Mouse (Mus musculus): ENCODE results near the gene Knl1. TPM values are rescaled to one million over a fixed set of nuclear protein-coding genes. Genes with fewer than 3 reads are reported as not detected.

Gene Knl1
- polyA plus RNA-seq, 1 experiment from 2014 or later, result 47.9 TPM

DNA sequence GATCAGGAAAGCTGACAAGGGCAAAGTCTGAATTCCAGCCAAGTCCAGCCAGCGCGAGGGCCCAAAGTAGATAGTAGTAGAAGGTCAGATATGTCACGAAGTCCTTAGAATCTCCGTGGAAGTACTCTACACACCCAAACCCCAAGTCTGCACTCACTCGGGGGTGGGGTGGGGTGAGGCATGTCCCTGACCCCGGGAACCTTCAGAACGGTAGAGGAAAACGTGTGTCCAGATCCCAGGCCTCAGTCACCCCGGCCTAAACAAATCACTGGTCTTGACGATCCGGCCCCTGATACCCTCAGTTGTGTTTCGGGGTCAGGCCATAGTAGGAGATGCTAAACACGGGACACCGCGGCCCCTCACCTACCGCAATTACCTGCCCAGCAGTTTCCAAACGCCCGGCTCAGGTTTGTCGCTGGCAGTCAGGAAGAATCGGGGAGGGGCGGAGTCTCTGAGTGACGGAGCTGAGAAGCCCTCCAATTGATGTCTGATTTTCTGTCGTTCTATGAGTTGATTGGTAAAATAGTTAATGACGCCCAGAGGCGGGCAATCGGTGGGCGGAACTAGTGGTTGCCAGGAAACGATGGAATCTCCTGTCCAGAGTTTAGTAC is 17.9 kb upstream of the Knl1 start, which contains the start of gene Ccdc32:
Gene Ccdc32 (minus strand): TSS at position 453 of the 611 bp plus-strand sequence.
- Histone ChIP-seq H3K9ac (ENCODE audit: low read depth, low read length) (peak within 1 kb of the TSS; percentile 58), H3K36me3 (ENCODE audit: control insufficient read depth, insufficient read depth, low read length) (no peaks in the 10 kb centered on the region), H3K4me3 (ENCODE audit: low read depth, low read length) (peak within 1 kb of the TSS; percentile 56), H3K4me2 (replicated peaks; ENCODE audit: low read depth, low read length) (peak within 1 kb of the TSS; percentile 68), H3K27me3 (ENCODE audit: control insufficient read depth, insufficient read depth, low read length) (no peaks in the 10 kb centered on the region), H3K4me1 (replicated peaks; ENCODE audit: control insufficient read depth, insufficient read depth, low read length) (no peaks in the 10 kb centered on the region), H3K27ac (ENCODE audit: low read depth, low read length) (no peak within 1 kb of the TSS), H3K9me3 (ENCODE audit: control insufficient read depth, low read length) (no peaks in the 10 kb centered on the region)
- under 1% methylated on average over 28 of the region's 28 CpGs for WGBS
- ATAC-seq (ENCODE audit: low FRiP score) (peak; percentile 94), DNase-seq (ENCODE audit: low spot score) (peak; percentile 95)

DNA sequence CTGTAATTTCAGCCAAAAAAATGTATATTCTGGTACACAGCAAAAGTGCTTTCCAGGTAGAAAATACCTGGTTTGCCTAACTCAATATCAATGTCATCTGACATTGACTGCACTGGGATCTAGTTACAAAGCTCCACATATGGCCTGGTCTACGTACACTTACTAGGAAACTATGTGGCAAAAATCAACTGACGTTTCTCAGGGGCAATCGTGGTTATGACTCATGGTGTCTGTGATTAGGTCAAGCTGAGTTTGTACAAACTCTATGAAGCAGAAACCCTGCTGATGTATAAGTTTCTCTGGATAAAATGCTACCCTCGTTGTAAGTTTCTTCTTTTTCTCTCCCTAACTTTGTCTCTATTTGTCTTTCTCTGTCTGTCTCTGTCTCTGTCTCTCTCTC is 14.7 kb upstream of the Knl1 start:
- no peaks in the 10 kb centered on the region for H3K27me3 ChIP-seq (ENCODE audit: control insufficient read depth, insufficient read depth, low read length)

DNA sequence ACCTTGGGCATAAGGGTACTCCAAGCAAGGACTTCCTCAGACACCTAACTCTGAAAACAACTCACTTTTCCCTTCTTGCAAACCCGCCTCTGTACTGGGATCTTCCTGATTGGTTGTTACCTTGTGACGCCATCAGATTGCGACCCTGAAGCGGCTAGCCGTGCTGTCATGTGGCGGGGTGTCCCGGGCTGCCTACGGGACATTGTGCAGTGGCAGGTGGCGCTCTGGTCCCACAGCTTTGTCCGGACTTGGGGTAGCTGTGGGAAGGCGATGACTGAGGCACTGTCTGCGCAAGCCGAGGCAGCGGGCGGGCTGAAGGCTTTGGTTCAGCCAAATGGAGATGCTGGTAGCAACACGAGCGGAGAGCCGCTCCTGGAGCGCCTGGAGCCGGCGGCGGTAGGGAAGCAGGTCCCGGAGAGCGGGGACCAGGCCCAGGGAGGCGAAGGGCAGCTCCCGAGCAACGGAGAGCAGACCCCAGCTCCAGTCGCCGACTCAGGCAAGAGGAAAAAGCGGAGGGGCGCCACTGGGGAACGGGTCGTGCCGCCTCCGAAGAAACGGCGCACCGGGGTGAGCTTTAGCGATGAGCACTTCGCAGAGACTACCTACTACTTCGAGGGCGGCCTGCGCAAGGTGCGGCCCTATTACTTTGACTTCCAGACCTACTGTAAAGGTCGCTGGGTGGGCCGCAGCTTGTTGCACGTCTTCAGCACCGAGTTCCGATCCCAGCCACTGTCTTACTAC is 12.1 kb upstream of the Knl1 start, which contains the start of gene Rpusd2:
Gene Rpusd2 (plus strand): TSS at position 135 of the 741 bp plus-strand sequence.
- DNase-seq (ENCODE audit: low spot score), result peak; percentile 96
- Histone ChIP-seq H3K4me3 (ENCODE audit: low read depth, low read length) (peak within 1 kb of the TSS; percentile 92), H3K4me2 (replicated peaks; ENCODE audit: low read depth, low read length) (peak within 1 kb of the TSS; percentile 69), H3K9me3 (ENCODE audit: control insufficient read depth, low read length) (no peaks in the 10 kb centered on the region), H3K27ac (ENCODE audit: low read depth, low read length) (peak within 1 kb of the TSS; percentile 93), H3K9ac (ENCODE audit: low read depth, low read length) (peak within 1 kb of the TSS; percentile 94), H3K4me1 (replicated peaks; ENCODE audit: control insufficient read depth, insufficient read depth, low read length) (no peaks in the 10 kb centered on the region), H3K27me3 (ENCODE audit: control insufficient read depth, insufficient read depth, low read length) (no peaks in the 10 kb centered on the region), H3K36me3 (ENCODE audit: control insufficient read depth, insufficient read depth, low read length) (peaks cover 2% of the 10 kb centered on the region; the same call in 1 of the 2 replicates)
- WGBS, result under 1% methylated on average over 49 of the region's 49 CpGs
- peak; percentile 97 for ATAC-seq (ENCODE audit: low FRiP score)

More for the DNA sequence above, 14.7 kb upstream of the Knl1 start:
- ATAC-seq (ENCODE audit: low FRiP score), result no peak
- Histone ChIP-seq H3K27ac (ENCODE audit: low read depth, low read length) (no peak overlapping the region), H3K4me1 (replicated peaks; ENCODE audit: control insufficient read depth, insufficient read depth, low read length) (no peaks in the 10 kb centered on the region), H3K4me2 (replicated peaks; ENCODE audit: low read depth, low read length) (no peak overlapping the region), H3K9me3 (ENCODE audit: control insufficient read depth, low read length) (no peaks in the 10 kb centered on the region), H3K36me3 (ENCODE audit: control insufficient read depth, insufficient read depth, low read length) (no peaks in the 10 kb centered on the region), H3K9ac (ENCODE audit: low read depth, low read length) (no peak overlapping the region), H3K4me3 (ENCODE audit: low read depth, low read length) (no peak overlapping the region)
- no peak for DNase-seq (ENCODE audit: low spot score)
- 73% methylated on average over 4 of the region's 4 CpGs for WGBS

DNA sequence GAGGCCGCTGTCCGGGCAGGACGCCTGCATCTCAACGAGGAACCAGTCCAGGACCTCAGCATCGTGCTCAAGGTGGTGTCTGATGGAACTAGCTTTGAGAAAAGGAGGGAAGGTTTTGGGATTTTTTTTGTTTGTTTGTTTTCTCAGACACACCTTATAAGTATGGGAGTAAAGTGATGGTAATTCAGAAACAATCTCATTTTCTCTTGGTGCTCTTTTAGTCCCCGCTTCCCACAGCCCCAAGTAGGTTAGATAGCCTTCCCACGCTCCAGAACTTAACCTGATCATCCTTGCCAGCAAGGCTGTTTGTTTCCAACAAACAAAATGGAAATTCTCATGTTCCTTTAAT is 11.5 kb upstream of the Knl1 start:
- no peaks in the 10 kb centered on the region for H3K4me1 ChIP-seq (replicated peaks; ENCODE audit: control insufficient read depth, insufficient read depth, low read length)
- peak overlapping the region; percentile 92 for H3K4me3 ChIP-seq (ENCODE audit: low read depth, low read length)
- H3K27me3 ChIP-seq (ENCODE audit: control insufficient read depth, insufficient read depth, low read length), result no peaks in the 10 kb centered on the region
- peak overlapping the region; percentile 69 for H3K4me2 ChIP-seq (replicated peaks; ENCODE audit: low read depth, low read length)
- no peak for ATAC-seq (ENCODE audit: low FRiP score)
- peaks cover 2% of the 10 kb centered on the region; the same call in 1 of the 2 replicates for H3K36me3 ChIP-seq (ENCODE audit: control insufficient read depth, insufficient read depth, low read length)
- DNase-seq (ENCODE audit: low spot score), result no peak
- 11% methylated on average over 7 of the region's 7 CpGs for WGBS
- no peak overlapping the region; the same call in 1 of the 2 replicates for H3K27ac ChIP-seq (ENCODE audit: low read depth, low read length)
- H3K9me3 ChIP-seq (ENCODE audit: control insufficient read depth, low read length), result no peaks in the 10 kb centered on the region
- H3K9ac ChIP-seq (ENCODE audit: low read depth, low read length), result peak overlapping the region; percentile 94

DNA sequence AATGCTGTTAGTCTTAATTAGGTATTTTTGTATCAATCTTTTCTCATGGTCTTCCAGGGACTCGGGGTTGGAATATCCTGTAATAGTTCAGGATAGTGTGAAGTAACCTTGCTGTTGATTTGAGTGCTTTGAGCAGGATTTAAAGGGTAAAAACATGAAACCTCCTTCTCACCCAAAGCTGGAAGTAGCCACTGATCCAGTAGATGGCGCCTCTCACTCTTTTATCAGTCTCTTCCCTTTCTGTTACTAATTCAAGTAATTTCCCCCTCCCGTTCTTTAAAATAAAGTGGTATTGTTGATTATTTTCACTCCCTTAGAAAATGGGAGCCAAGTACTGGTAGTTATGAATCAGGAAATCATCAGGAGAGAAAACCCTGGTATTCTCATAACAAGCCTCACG is 6.0 kb upstream of the Knl1 start:
- peaks cover 2% of the 10 kb centered on the region; the same call in 1 of the 2 replicates for H3K36me3 ChIP-seq (ENCODE audit: control insufficient read depth, insufficient read depth, low read length)
- no peaks in the 10 kb centered on the region for H3K9me3 ChIP-seq (ENCODE audit: control insufficient read depth, low read length)
- no peak overlapping the region for H3K27ac ChIP-seq (ENCODE audit: low read depth, low read length)
- 61% methylated on average over 4 of the region's 4 CpGs for WGBS
- H3K4me2 ChIP-seq (replicated peaks; ENCODE audit: low read depth, low read length), result no peak overlapping the region
- H3K27me3 ChIP-seq (ENCODE audit: control insufficient read depth, insufficient read depth, low read length), result no peaks in the 10 kb centered on the region
- no peak overlapping the region for H3K9ac ChIP-seq (ENCODE audit: low read depth, low read length)
- ATAC-seq (ENCODE audit: low FRiP score), result no peak
- no peaks in the 10 kb centered on the region for H3K4me1 ChIP-seq (replicated peaks; ENCODE audit: control insufficient read depth, insufficient read depth, low read length)
- DNase-seq (ENCODE audit: low spot score), result peak; percentile 43
- no peak overlapping the region for H3K4me3 ChIP-seq (ENCODE audit: low read depth, low read length)

DNA sequence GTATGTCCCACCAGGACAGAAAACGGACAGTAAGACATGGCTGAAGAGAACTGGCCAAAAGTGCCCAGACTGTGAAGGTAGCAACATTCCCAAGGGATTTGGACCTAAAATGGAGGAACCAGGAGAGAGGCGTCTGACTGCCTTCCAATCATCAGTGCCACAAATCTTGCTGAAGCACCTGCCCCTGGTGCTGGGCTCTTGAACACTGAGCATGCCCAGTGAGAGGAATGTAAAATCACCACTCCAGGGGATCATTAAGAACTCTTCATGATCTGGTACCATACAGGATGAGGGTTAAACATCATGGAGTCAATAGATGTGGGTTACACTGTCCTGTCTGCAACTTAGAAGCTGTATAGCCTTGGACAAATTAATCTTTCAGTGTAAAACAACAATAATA is 1.8 kb upstream of the Knl1 start:
- Histone ChIP-seq H3K4me2 (replicated peaks; ENCODE audit: low read depth, low read length) (no peak overlapping the region), H3K27ac (ENCODE audit: low read depth, low read length) (no peak overlapping the region), H3K4me3 (ENCODE audit: low read depth, low read length) (no peak overlapping the region), H3K4me1 (replicated peaks; ENCODE audit: control insufficient read depth, insufficient read depth, low read length) (no peaks in the 10 kb centered on the region), H3K36me3 (ENCODE audit: control insufficient read depth, insufficient read depth, low read length) (no peaks in the 10 kb centered on the region), H3K27me3 (ENCODE audit: control insufficient read depth, insufficient read depth, low read length) (no peaks in the 10 kb centered on the region), H3K9me3 (ENCODE audit: control insufficient read depth, low read length) (no peaks in the 10 kb centered on the region), H3K9ac (ENCODE audit: low read depth, low read length) (no peak overlapping the region)
- WGBS, result 80% methylated on average over 2 of the region's 2 CpGs
- ATAC-seq (ENCODE audit: low FRiP score) (no peak), DNase-seq (ENCODE audit: low spot score) (no peak)

DNA sequence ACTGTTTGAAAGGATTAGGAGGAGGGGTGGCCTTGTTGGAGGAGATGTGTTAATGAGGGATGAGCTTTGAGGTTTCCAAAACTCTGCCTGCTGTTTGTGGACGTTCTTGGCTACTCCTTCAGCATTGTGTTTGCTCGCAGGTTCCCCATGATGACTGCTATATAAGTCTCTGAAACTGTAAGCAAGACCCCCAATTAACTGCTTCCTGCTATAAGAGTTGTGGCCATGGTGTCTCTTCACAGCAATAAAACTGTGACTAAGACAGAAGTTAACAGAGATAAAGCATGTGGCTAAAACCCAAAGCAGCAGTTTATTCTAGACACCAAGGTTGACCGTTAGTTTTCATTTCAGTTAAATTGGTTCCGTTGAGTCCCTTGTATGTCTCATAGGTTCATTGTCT is 930 bp downstream of the Knl1 start:
- Histone ChIP-seq H3K27me3 (ENCODE audit: control insufficient read depth, insufficient read depth, low read length) (no peaks in the 10 kb centered on the region), H3K4me3 (ENCODE audit: low read depth, low read length) (peak overlapping the region; percentile 56), H3K9ac (ENCODE audit: low read depth, low read length) (peak overlapping the region; percentile 47), H3K9me3 (ENCODE audit: control insufficient read depth, low read length) (no peaks in the 10 kb centered on the region), H3K36me3 (ENCODE audit: control insufficient read depth, insufficient read depth, low read length) (no peaks in the 10 kb centered on the region), H3K4me2 (replicated peaks; ENCODE audit: low read depth, low read length) (peak overlapping the region; percentile 42), H3K27ac (ENCODE audit: low read depth, low read length) (0 out of 2 replicates have a peak overlapping the region, but pooled peaks have one; percentile 38), H3K4me1 (replicated peaks; ENCODE audit: control insufficient read depth, insufficient read depth, low read length) (no peaks in the 10 kb centered on the region)
- 20% methylated on average over 4 of the region's 4 CpGs for WGBS
- DNase-seq (ENCODE audit: low spot score) (peak; percentile 24), ATAC-seq (ENCODE audit: low FRiP score) (no peak)

DNA sequence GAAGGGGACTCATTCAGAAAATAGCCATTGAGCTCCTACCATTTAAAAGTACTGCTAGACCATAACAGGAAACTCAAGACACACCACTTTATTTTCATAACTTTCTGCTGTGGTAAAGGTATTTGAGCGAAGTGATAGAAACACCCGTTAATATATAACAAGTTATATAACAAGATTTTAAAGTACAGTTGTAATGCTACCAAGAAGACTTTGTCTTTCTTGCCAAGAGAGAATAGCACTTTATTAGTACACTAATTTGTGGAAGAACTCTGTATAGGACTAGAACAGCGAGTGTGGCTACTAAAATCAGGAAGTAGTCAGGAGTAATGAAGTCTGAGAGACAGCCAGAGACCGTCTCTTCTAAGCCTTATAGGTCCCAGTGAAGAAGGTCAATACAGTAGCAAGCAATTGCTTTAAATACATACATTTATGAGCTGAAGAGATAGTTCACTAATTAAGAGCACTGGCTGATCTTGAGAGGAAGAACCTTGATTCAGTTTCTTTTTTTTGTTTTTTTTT is 3.3 kb downstream of the Knl1 start:
- Histone ChIP-seq H3K4me3 (ENCODE audit: low read depth, low read length) (no peak overlapping the region), H3K4me1 (replicated peaks; ENCODE audit: control insufficient read depth, insufficient read depth, low read length) (no peaks in the 10 kb centered on the region), H3K9me3 (ENCODE audit: control insufficient read depth, low read length) (no peaks in the 10 kb centered on the region), H3K9ac (ENCODE audit: low read depth, low read length) (no peak overlapping the region), H3K27me3 (ENCODE audit: control insufficient read depth, insufficient read depth, low read length) (no peaks in the 10 kb centered on the region), H3K27ac (ENCODE audit: low read depth, low read length) (no peak overlapping the region), H3K36me3 (ENCODE audit: control insufficient read depth, insufficient read depth, low read length) (no peaks in the 10 kb centered on the region), H3K4me2 (replicated peaks; ENCODE audit: low read depth, low read length) (no peak overlapping the region)
- ATAC-seq (ENCODE audit: low FRiP score) (no peak), DNase-seq (ENCODE audit: low spot score) (no peak)
- WGBS, result 93% methylated on average over 4 of the region's 4 CpGs
